Mouse (Mus musculus) hindbrain, embryonic 16.5 days (tissue): ENCODE data around the gene Slc25a23. TPM values are rescaled to one million over a fixed set of nuclear protein-coding genes. Genes with fewer than 3 reads are reported as not detected.

Experiments
- ATAC-seq: fragments of 200-750 bp; cut with Nextera tagmentation; 2 replicates; pipeline ENCODE4 v1.8.0; 2017; ENCODE audit warnings: moderate TSS enrichment, moderate library complexity
- H3K27ac ChIP-seq: fragments of 300-500 bp; sonication (generic); 2 replicates; pipeline ENCODE4 v1.5.1; 2014; ENCODE audit warnings: low read depth, mild to moderate bottlenecking, control low read depth, low read length, moderate library complexity
- H3K27me3 ChIP-seq: fragments of 300-500 bp; sonication (generic); replicated peaks from 2 replicates; pipeline ENCODE4 v1.6.1; 2014; ENCODE audit warnings: low read length; ENCODE audit not compliant: control insufficient read depth, insufficient read depth
- H3K36me3 ChIP-seq: fragments of 300-500 bp; sonication (generic); 2 replicates; pipeline ENCODE4 v1.6.1; 2014; ENCODE audit warnings: mild to moderate bottlenecking, low read length, moderate library complexity, mixed read lengths; ENCODE audit not compliant: control insufficient read depth, insufficient read depth
- H3K4me1 ChIP-seq: fragments of 300-500 bp; sonication (generic); 2 replicates; pipeline ENCODE4 v1.6.1; 2014; ENCODE audit warnings: low read depth, low read length; ENCODE audit not compliant: control insufficient read depth, insufficient read depth
- H3K4me2 ChIP-seq: fragments of 300-500 bp; sonication (generic); 2 replicates; pipeline ENCODE4 v1.6.1; 2014; ENCODE audit warnings: mild to moderate bottlenecking, low read length, control low read depth, moderate library complexity
- H3K4me3 ChIP-seq: fragments of 300-500 bp; sonication (generic); 2 replicates; pipeline ENCODE4 v1.5.1; 2014; ENCODE audit warnings: mild to moderate bottlenecking, low read length, control low read depth, moderate library complexity
- H3K9ac ChIP-seq: fragments of 300-500 bp; sonication (generic); 2 replicates; pipeline ENCODE4 v1.6.1; 2014; ENCODE audit warnings: low read depth, mild to moderate bottlenecking, control low read depth, low read length, moderate library complexity
- H3K9me3 ChIP-seq: fragments of 300-500 bp; sonication (generic); 2 replicates; pipeline ENCODE4 v1.6.1; 2014; ENCODE audit warnings: mild to moderate bottlenecking, low read length, moderate library complexity; ENCODE audit not compliant: control insufficient read depth
- WGBS: fragments of 180-500 bp; shearing (Covaris S2); extraction: QIAGEN DNeasy Blood & Tissue Kit; methylation state at CpG from one replicate; pipeline ENCODE4 v1.1.7; 2014; 5-methylcytosine and 5-hydroxymethylcytosine counted together
- polyA plus RNA-seq: library from polyadenylated mRNA; unstranded; fragments of >200 nt; fragmentation: Nextera tagmentation; extraction: Ambion mirVana; gene quantifications from 2 replicates; pipeline ENCODE4 v1.2.1, GENCODE M21; 2015

Slc25a23 gene
- polyA plus RNA-seq, 1 experiment from 2014 or later: 44.7 TPM

DNA sequence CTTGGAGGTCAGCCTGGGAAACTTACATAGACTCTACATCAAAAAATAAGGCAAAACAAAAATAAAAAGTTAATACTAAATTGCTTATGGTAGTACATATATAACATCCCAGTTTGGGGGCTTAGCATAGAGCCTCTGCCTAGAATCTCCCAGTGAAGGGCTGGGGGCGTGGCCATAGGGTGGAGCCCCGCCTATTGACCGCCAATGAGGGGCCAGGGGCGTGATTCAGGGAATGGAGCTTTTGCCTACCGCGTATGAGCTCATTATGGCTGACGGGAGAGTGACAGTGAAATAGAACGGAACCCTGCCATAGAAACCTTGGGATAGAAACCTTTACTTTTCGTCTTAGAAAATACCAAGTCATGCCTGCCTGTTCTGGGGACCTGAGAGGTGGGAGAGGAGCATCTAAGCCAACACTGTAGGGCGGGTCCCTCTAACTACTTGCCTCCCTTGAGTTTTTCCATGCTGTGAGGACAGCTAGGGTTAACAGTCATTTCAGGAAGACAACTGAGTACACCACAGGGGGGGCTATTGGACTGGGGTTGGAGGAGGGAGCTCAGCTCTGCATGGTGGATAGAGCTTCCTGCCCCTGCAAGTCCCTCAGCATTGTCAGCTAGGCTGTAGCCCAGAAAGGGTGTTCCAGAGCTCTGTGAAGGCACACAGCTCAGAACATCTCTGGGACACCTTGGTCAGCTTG is 40.1 kb upstream of the Slc25a23 start:
- WGBS: 7% methylated on average over 10 of the region's 10 CpGs
- H3K36me3 ChIP-seq: no peaks in the 10 kb centered on the region
- peaks cover 15% of the 10 kb centered on the region; the same call in 1 of the 2 replicates for H3K4me1 ChIP-seq
- H3K9me3 ChIP-seq: no peaks in the 10 kb centered on the region
- H3K4me3 ChIP-seq: no peak overlapping the region
- 0 out of 2 replicates have a peak, but pooled peaks cover 2% of the 10 kb centered on the region for H3K27me3 ChIP-seq
- H3K27ac ChIP-seq: no peak overlapping the region
- no peak for ATAC-seq
- no peak overlapping the region for H3K9ac ChIP-seq
- H3K4me2 ChIP-seq: no peak overlapping the region

DNA sequence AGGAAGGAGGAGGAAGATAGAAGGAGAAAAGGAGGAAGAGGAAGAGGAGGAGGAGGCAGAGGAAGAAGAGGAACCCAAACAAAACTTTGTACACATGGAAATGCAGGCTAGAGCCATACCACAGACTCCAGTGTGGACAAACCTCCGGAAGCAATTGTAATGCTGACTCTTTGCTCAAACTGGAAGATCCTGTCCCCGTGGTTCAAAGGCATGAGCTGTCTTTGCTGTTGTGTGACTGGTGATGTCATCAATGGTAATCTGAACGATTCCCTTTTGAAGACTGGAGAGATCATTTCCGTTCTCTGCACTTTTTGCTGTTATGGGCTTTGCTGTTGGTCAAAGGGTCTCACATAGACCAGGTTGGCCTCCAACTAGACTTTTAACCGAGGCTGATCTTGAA is 38.7 kb upstream of the Slc25a23 start:
- H3K27ac ChIP-seq: no peak overlapping the region
- no peak overlapping the region for H3K9ac ChIP-seq
- H3K27me3 ChIP-seq: 0 out of 2 replicates have a peak, but pooled peaks cover 2% of the 10 kb centered on the region
- no peak for ATAC-seq
- no peak overlapping the region for H3K4me3 ChIP-seq
- H3K4me2 ChIP-seq: no peak overlapping the region
- H3K36me3 ChIP-seq: no peaks in the 10 kb centered on the region
- H3K4me1 ChIP-seq: peaks cover 10% of the 10 kb centered on the region; the same call in 1 of the 2 replicates
- 86% methylated on average over 5 of the region's 5 CpGs for WGBS
- H3K9me3 ChIP-seq: no peaks in the 10 kb centered on the region

DNA sequence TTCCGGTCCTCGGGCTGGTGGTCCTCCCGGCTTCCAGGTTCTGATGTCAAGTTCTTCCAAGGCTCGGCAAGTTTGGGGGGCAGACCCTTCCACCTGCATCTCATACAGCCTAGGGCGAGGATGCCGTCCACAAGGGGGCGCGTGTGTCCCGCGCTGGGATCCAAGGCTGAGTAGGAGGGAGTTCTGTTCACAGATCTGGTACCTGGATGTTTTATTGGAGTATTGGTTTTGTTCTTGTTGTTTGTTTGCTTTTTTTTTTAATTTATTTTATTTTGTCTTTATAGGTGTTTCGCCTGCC is 36.9 kb upstream of the Slc25a23 start:
- Histone ChIP-seq H3K9me3 (no peaks in the 10 kb centered on the region), H3K4me3 (peak overlapping the region; percentile 18), H3K4me1 (peaks cover 10% of the 10 kb centered on the region; the same call in 1 of the 2 replicates), H3K36me3 (no peaks in the 10 kb centered on the region), H3K27ac (no peak overlapping the region), H3K27me3 (0 out of 2 replicates have a peak, but pooled peaks cover 2% of the 10 kb centered on the region), H3K4me2 (peak overlapping the region; percentile 54), H3K9ac (no peak overlapping the region)
- WGBS: 2% methylated on average over 11 of the region's 11 CpGs
- ATAC-seq: peak; percentile 82

DNA sequence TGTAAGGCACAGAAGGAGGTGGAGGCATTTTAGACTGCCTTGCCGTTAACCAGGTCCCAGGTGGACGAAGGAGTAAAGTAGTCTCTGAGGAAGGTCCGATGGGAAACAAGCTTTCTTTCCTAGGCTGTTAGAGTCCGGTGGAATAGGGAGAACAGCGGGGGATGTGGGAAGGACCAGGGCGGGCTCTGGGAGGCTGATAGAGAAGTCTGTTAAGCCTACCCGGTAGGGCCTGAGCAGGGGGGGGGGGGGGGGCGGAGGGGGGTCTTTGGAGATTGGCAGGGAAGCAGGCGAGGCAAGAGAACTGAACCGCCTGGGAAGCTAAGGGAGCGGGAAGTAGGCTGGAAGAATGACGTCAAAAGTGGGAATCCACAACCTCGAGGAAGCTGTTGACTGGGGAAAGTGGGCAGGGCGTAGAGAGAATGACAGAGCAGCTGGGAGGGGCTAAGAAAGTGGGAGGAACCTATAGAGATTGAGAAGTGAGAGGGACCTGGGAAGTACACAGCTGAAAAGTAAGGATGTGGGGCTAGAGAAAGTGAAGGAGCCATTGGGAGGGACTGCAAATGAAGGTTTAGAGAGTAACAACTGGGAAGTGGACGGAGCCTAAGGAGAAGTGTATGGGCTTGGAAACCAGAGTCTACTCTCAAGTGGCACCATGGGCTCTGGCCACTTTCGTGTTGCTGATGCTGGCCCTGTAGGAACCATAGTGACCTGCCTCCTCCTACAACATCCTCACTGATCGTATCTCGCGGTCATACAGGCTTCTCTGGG is 36.4 kb upstream of the Slc25a23 start:
- H3K27me3 ChIP-seq: 0 out of 2 replicates have a peak, but pooled peaks cover 2% of the 10 kb centered on the region
- H3K4me3 ChIP-seq: peak overlapping the region; percentile 18
- H3K36me3 ChIP-seq: no peaks in the 10 kb centered on the region
- WGBS: 1% methylated on average over 18 of the region's 19 CpGs
- H3K27ac ChIP-seq: no peak overlapping the region
- H3K4me2 ChIP-seq: peak overlapping the region; percentile 54
- peak; percentile 89 for ATAC-seq
- H3K4me1 ChIP-seq: peaks cover 10% of the 10 kb centered on the region; the same call in 1 of the 2 replicates
- no peaks in the 10 kb centered on the region for H3K9me3 ChIP-seq
- 0 out of 2 replicates have a peak overlapping the region, but pooled peaks have one; percentile 8 for H3K9ac ChIP-seq

DNA sequence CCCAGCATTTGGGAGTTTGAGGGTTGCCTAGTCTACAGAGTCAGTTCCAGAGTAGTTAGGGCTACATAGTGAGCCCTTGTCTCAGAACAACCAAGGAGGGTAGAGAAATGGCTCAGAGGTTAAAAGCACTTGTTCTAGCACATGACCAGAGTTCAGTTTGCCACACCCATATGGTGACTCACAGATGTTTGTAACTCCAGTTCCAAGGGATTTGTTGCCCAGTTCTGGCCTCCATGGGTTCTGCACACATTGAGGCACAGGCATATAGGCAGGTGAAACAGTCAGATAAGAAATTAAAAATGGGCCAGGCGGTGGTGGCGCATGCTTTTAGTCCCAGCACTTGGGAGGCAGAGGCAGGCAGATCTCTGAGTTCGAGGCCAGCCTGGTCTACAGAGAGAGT is 34.6 kb upstream of the Slc25a23 start:
- no peak overlapping the region for H3K9ac ChIP-seq
- H3K36me3 ChIP-seq: no peaks in the 10 kb centered on the region
- 0 out of 2 replicates have a peak, but pooled peaks cover 2% of the 10 kb centered on the region for H3K27me3 ChIP-seq
- H3K4me3 ChIP-seq: no peak overlapping the region
- H3K9me3 ChIP-seq: no peaks in the 10 kb centered on the region
- no peak overlapping the region for H3K4me2 ChIP-seq
- ATAC-seq: no peak
- WGBS: 96% methylated on average over 3 of the region's 3 CpGs
- no peak overlapping the region for H3K27ac ChIP-seq
- peaks cover 10% of the 10 kb centered on the region; the same call in 1 of the 2 replicates for H3K4me1 ChIP-seq

DNA sequence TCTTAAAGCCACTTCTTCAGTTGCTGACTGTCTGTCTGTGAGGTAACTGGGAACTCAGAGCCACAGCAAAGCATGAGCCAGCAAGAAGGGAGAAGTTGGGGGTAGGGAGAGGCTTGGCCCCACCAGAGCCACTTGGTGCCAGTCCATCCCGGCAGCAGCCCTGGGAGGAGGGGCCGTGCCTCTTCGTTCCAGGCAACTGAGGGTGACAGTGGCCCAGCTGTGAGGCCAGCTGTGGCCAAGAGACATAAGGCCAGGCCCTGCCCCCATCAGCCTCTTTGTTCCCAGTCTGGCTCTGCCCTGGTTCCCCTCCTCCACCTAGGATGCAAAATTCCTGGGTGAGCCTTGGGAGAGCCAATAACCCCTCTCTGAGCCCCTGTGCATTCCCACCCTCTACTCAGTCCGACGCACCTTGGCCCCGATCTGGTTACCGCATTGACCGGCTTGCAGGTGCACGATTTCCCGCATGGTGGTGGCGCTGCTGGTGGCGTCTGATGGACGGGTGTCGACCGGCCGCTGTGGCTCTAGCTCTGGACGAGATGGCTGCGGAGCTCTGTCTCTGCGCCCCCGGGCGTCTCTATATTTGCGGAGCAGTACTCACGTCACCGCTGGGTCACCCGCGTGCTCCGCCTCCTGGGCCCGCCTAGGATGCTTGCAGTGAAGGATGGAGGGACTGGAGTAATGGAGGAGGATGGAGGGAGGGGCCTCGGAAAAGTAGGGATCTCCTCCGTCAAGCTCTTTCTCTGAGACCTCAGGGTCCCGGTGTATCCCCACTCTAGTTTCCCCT is 27.6 kb upstream of the Slc25a23 start, which contains the start of gene Tubb4a:
Tubb4a (minus strand) TSS at position 734 of the 784 bp plus-strand sequence.
- H3K4me2 ChIP-seq: peak within 1 kb of the TSS; percentile 62
- peak; percentile 96 for ATAC-seq
- H3K4me3 ChIP-seq: peak within 1 kb of the TSS; percentile 68
- H3K36me3 ChIP-seq: no peaks in the 10 kb centered on the region
- no peaks in the 10 kb centered on the region for H3K9me3 ChIP-seq
- peak within 1 kb of the TSS; percentile 84 for H3K9ac ChIP-seq
- H3K27me3 ChIP-seq: no peaks in the 10 kb centered on the region
- H3K27ac ChIP-seq: peak within 1 kb of the TSS; percentile 81
- peaks cover 10% of the 10 kb centered on the region for H3K4me1 ChIP-seq
- WGBS: under 1% methylated on average over 31 of the region's 31 CpGs

DNA sequence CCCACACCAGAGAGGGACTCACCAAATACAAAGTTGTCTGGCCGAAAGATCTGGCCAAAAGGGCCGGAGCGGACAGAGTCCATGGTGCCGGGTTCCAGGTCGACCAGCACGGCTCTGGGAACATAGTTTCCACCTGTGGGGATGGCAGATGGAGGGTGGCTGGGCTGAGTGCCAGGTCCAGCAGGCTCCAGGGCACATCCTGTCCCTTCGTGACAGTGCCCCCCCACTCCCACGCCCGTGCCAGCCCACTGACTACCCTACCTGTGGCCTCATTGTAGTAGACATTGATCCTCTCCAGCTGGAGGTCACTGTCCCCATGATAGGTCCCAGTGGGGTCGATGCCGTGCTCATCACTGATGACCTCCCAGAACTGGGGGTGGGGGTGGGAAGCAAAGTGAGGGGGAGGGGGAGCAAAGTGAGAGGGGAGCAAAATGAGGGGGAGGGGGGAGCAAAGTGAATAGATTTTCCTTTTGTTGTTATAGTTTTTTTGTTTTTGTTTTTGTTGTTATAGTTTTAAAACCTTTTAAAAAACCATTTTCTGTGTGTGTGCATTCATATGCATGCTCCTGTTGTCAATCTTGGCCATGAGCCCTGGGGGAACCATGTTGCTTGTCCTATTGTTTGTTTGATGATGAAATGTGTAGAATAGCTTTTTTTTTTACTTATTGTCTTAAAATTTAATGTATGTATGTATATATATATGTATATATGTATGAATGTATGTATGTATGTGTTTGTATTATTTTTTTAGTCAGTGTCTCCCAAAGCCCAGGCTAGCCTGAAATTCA is 26.5 kb upstream of the Slc25a23 start:
- Histone ChIP-seq H3K36me3 (peaks cover 6% of the 10 kb centered on the region), H3K4me3 (peak overlapping the region; percentile 68), H3K4me2 (peak overlapping the region; percentile 62), H3K27ac (no peak overlapping the region), H3K4me1 (peaks cover 10% of the 10 kb centered on the region), H3K27me3 (no peaks in the 10 kb centered on the region), H3K9me3 (no peaks in the 10 kb centered on the region), H3K9ac (no peak overlapping the region)
- 87% methylated on average over 11 of the region's 11 CpGs for WGBS
- no peak for ATAC-seq

DNA sequence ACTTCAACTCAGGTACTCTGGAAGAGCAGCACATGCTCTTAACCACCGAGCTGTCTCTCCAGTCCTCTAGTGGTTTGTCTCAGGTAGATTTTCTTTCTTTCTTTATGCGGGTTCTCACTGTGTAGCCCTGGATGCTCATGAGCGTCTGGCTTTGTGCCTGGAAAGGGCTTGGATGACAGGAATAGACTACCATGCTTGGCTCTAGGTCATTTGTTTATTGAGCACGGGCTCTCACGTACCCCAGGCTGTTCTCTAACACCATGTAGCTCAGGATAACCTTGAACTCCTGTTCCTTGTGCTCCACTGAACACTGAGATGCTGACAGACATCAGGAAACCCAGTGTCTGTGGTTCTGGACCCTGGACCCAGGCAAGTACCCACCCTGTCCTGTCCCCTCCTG is 22.8 kb upstream of the Slc25a23 start:
- 83% methylated on average over 5 of the region's 5 CpGs for WGBS
- no peak overlapping the region for H3K4me2 ChIP-seq
- no peaks in the 10 kb centered on the region for H3K9me3 ChIP-seq
- no peak for ATAC-seq
- no peak overlapping the region for H3K27ac ChIP-seq
- peaks cover 10% of the 10 kb centered on the region for H3K4me1 ChIP-seq
- H3K9ac ChIP-seq: no peak overlapping the region
- H3K4me3 ChIP-seq: no peak overlapping the region
- no peaks in the 10 kb centered on the region for H3K27me3 ChIP-seq
- H3K36me3 ChIP-seq: peaks cover 17% of the 10 kb centered on the region
